Mouse (Mus musculus): ENCODE measurements around the gene Adamts18. TPM values are rescaled to one million over a fixed set of nuclear protein-coding genes. Genes with fewer than 3 reads are reported as not detected.

The Adamts18 gene
- polyA plus RNA-seq, 1 experiment from 2014 or later = 2.1 TPM

- WGBS = 92% methylated on average over 12 of the region's 12 CpGs
- no peak for ATAC-seq (ENCODE audit: low FRiP score)
- no peaks in the 10 kb centered on the region for H3K36me3 ChIP-seq
These were observed 11.5 kb upstream of the Adamts18 start for GRCm38 (mm10) chr8:113859890-113860683.

GRCm38 (mm10) chr8:113858801-113859200 lies 10.3 kb upstream of the Adamts18 start:
- Histone ChIP-seq H3K4me1 (no peaks in the 10 kb centered on the region), H3K9ac (no peak overlapping the region), H3K4me2 (replicated peaks) (no peak overlapping the region), H3K36me3 (no peaks in the 10 kb centered on the region), H3K27ac (no peak overlapping the region), H3K27me3 (no peaks in the 10 kb centered on the region), H3K4me3 (no peak overlapping the region), H3K9me3 (replicated peaks) (no peaks in the 10 kb centered on the region)
- WGBS = 69% methylated on average over 7 of the region's 7 CpGs
- no peak for ATAC-seq (ENCODE audit: low FRiP score)

More at GRCm38 (mm10) chr8:113859890-113860683, 11.5 kb upstream of the Adamts18 start:
- H3K4me1 ChIP-seq = no peaks in the 10 kb centered on the region
- no peak overlapping the region for H3K9ac ChIP-seq
- no peaks in the 10 kb centered on the region for H3K9me3 ChIP-seq (replicated peaks)
- no peak overlapping the region for H3K4me2 ChIP-seq (replicated peaks)
- H3K27ac ChIP-seq = no peak overlapping the region
- H3K27me3 ChIP-seq = no peaks in the 10 kb centered on the region
- H3K4me3 ChIP-seq = no peak overlapping the region

- no peaks in the 10 kb centered on the region for H3K4me1 ChIP-seq
- H3K9ac ChIP-seq = no peak overlapping the region
- no peak overlapping the region for H3K4me3 ChIP-seq
- H3K9me3 ChIP-seq (replicated peaks) = no peaks in the 10 kb centered on the region
- no peak overlapping the region for H3K4me2 ChIP-seq (replicated peaks)
- ATAC-seq (ENCODE audit: low FRiP score) = no peak
- H3K27ac ChIP-seq = no peak overlapping the region
- peaks cover 13% of the 10 kb centered on the region for H3K27me3 ChIP-seq
- 86% methylated on average over 8 of the region's 8 CpGs for WGBS
- H3K36me3 ChIP-seq = no peaks in the 10 kb centered on the region
These were observed 6.2 kb upstream of the Adamts18 start for GRCm38 (mm10) chr8:113854622-113855293.

- 81% methylated on average over 4 of the region's 4 CpGs for WGBS
- Histone ChIP-seq H3K9ac (no peak overlapping the region), H3K27me3 (peaks cover 23% of the 10 kb centered on the region), H3K9me3 (replicated peaks) (no peaks in the 10 kb centered on the region), H3K4me2 (replicated peaks) (no peak overlapping the region), H3K36me3 (no peaks in the 10 kb centered on the region), H3K27ac (no peak overlapping the region), H3K4me1 (peaks cover 5% of the 10 kb centered on the region; the same call in 1 of the 2 replicates), H3K4me3 (no peak overlapping the region)
- ATAC-seq (ENCODE audit: low FRiP score) = no peak
These were observed 5.2 kb upstream of the Adamts18 start for GRCm38 (mm10) chr8:113853714-113854113.

- Histone ChIP-seq H3K36me3 (no peaks in the 10 kb centered on the region), H3K27me3 (peaks cover 40% of the 10 kb centered on the region), H3K9ac (no peak overlapping the region), H3K4me1 (peaks cover 5% of the 10 kb centered on the region; the same call in 1 of the 2 replicates), H3K4me2 (replicated peaks) (no peak overlapping the region), H3K4me3 (no peak overlapping the region), H3K27ac (no peak overlapping the region), H3K9me3 (replicated peaks) (no peaks in the 10 kb centered on the region)
- no peak for ATAC-seq (ENCODE audit: low FRiP score)
- 39% methylated on average over 4 of the region's 4 CpGs for WGBS
These were observed 3.1 kb upstream of the Adamts18 start for GRCm38 (mm10) chr8:113851655-113852054.

- ATAC-seq (ENCODE audit: low FRiP score) = peak; percentile 70
- H3K4me3 ChIP-seq = peak overlapping the region; percentile 65
- H3K4me1 ChIP-seq = peaks cover 9% of the 10 kb centered on the region; the same call in 1 of the 2 replicates
- H3K9ac ChIP-seq = peak overlapping the region; percentile 75
- no peaks in the 10 kb centered on the region for H3K9me3 ChIP-seq (replicated peaks)
- H3K36me3 ChIP-seq = no peaks in the 10 kb centered on the region
- peaks cover 42% of the 10 kb centered on the region for H3K27me3 ChIP-seq
- peak overlapping the region; percentile 100 for H3K4me2 ChIP-seq (replicated peaks)
- peak overlapping the region; percentile 68 for H3K27ac ChIP-seq
- WGBS = under 1% methylated on average over 41 of the region's 50 CpGs
These were observed 371 bp downstream of the Adamts18 start for GRCm38 (mm10) chr8:113848081-113848652.

- no peak for ATAC-seq (ENCODE audit: low FRiP score)
- H3K36me3 ChIP-seq = no peaks in the 10 kb centered on the region
- no peaks in the 10 kb centered on the region for H3K9me3 ChIP-seq (replicated peaks)
- H3K4me3 ChIP-seq = peak overlapping the region; percentile 65
- H3K9ac ChIP-seq = peak overlapping the region; percentile 75
- peaks cover 42% of the 10 kb centered on the region for H3K27me3 ChIP-seq
- H3K4me1 ChIP-seq = peaks cover 9% of the 10 kb centered on the region; the same call in 1 of the 2 replicates
- WGBS = 22% methylated on average over 12 of the region's 12 CpGs
- H3K4me2 ChIP-seq (replicated peaks) = peak overlapping the region; percentile 100
- no peak overlapping the region; the same call in 1 of the 2 replicates for H3K27ac ChIP-seq
These were observed 895 bp downstream of the Adamts18 start for GRCm38 (mm10) chr8:113847606-113848080.

GRCm38 (mm10) chr8:113846669-113847068 lies 1.9 kb downstream of the Adamts18 start:
- 85% methylated on average over 5 of the region's 5 CpGs for WGBS
- no peak overlapping the region for H3K4me2 ChIP-seq (replicated peaks)
- no peak overlapping the region for H3K27ac ChIP-seq
- no peaks in the 10 kb centered on the region for H3K36me3 ChIP-seq
- H3K4me1 ChIP-seq = peaks cover 9% of the 10 kb centered on the region; the same call in 1 of the 2 replicates
- H3K9ac ChIP-seq = no peak overlapping the region
- no peaks in the 10 kb centered on the region for H3K9me3 ChIP-seq (replicated peaks)
- no peak for ATAC-seq (ENCODE audit: low FRiP score)
- H3K27me3 ChIP-seq = peaks cover 42% of the 10 kb centered on the region
- no peak overlapping the region for H3K4me3 ChIP-seq

- peaks cover 9% of the 10 kb centered on the region; the same call in 1 of the 2 replicates for H3K4me1 ChIP-seq
- H3K4me2 ChIP-seq (replicated peaks) = no peak overlapping the region
- H3K9me3 ChIP-seq (replicated peaks) = no peaks in the 10 kb centered on the region
- H3K27ac ChIP-seq = no peak overlapping the region
- peaks cover 30% of the 10 kb centered on the region for H3K27me3 ChIP-seq
- H3K4me3 ChIP-seq = no peak overlapping the region
- ATAC-seq (ENCODE audit: low FRiP score) = no peak
- H3K9ac ChIP-seq = no peak overlapping the region
- H3K36me3 ChIP-seq = no peaks in the 10 kb centered on the region
- WGBS = 62% methylated on average over 20 of the region's 20 CpGs
These were observed 3.7 kb downstream of the Adamts18 start for GRCm38 (mm10) chr8:113844801-113845301.

GRCm38 (mm10) chr8:113838211-113838610 lies 10.3 kb downstream of the Adamts18 start:
- no peak for ATAC-seq (ENCODE audit: low FRiP score)
- no peak overlapping the region for H3K27ac ChIP-seq

GRCm38 (mm10) chr8:113837570-113837915 lies 11.0 kb downstream of the Adamts18 start:
- H3K9ac ChIP-seq = no peak overlapping the region
- H3K27me3 ChIP-seq = no peaks in the 10 kb centered on the region
- peaks cover 7% of the 10 kb centered on the region for H3K4me1 ChIP-seq
- no peak overlapping the region for H3K27ac ChIP-seq
- ATAC-seq (ENCODE audit: low FRiP score) = no peak
- H3K4me2 ChIP-seq (replicated peaks) = no peak overlapping the region
- no peaks in the 10 kb centered on the region for H3K9me3 ChIP-seq (replicated peaks)
- H3K36me3 ChIP-seq = no peaks in the 10 kb centered on the region
- H3K4me3 ChIP-seq = no peak overlapping the region
- 43% methylated on average over 4 of the region's 4 CpGs for WGBS

More at GRCm38 (mm10) chr8:113838211-113838610, 10.3 kb downstream of the Adamts18 start:
- Histone ChIP-seq H3K36me3 (no peaks in the 10 kb centered on the region), H3K9me3 (replicated peaks) (no peaks in the 10 kb centered on the region), H3K4me3 (no peak overlapping the region), H3K4me1 (peaks cover 7% of the 10 kb centered on the region), H3K27me3 (no peaks in the 10 kb centered on the region), H3K4me2 (replicated peaks) (no peak overlapping the region), H3K9ac (no peak overlapping the region)
- WGBS = 50% methylated on average over 6 of the region's 6 CpGs
